Mouse (Mus musculus) layer of hippocampus, adult 9-11 months (tissue): ENCODE data around the gene F830045P16Rik.
"Not testable (repeated sequence)": the region's sequence is repeated elsewhere in the genome, so short reads cannot be mapped to it uniquely, and the experiment has no call there.

Experiments used
- DNase-seq: peaks from one replicate; pipeline ENCODE4 v3.0.0; 2022

Gene F830045P16Rik

DNA sequence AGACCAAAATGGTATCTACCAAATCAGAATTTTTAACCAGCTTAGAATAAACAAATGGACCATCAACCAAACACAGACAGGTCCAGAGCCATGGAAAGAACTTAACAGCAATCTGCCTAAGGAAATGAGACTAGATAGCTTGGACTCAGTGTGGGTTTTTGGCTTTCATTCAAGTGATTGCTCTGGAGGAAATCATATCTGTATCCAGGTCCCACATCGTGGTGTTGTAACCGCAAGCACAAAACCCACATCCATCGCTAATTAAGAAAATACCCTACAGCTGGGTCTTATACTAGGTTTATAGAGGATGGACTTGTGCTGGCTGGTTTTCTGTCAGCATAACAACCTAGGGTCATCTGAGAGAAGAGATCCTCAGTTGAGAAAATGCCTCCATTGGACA lies 53.3 kb downstream of the F830045P16Rik start:
- no peak for DNase-seq

DNA sequence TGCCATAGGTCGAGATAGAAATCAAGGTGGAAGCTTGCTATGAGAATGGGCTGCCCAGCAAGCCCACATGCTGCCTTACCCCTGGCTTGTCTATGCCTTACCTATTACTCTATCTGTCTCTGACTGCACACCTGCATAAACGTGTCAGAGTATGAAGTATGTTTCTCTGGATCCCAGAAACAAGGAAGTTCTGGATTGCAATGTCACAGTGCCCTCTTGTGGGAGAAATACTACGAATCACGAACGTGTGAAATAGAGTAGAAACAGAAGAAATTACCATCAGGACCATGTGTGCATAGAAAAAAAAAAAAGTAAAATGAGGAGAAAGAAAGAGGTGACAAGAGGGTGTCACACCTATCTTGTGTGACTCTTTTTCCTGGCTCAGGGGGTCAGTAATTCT lies 64.5 kb downstream of the F830045P16Rik start:
- DNase-seq, result peak; percentile 14

DNA sequence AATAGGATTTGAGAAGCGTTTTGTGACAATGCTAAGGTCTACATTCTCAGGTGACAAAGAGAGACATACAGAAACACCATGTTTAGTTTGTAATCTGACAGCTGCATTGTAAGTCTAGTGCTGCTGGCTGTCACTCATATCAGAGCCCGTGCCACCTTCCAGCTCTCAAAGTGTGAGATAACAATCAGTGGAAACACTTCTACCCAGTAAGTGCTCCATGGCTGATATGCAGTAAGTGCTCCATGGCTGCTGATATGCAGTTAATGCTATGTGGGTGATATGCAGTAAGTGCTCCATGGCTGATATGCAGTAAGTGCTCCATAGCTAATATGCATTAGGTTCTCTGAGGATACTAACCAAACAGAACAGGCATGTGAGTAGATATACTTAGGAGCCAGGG lies 65.6 kb downstream of the F830045P16Rik start:
- DNase-seq, result no peak

DNA sequence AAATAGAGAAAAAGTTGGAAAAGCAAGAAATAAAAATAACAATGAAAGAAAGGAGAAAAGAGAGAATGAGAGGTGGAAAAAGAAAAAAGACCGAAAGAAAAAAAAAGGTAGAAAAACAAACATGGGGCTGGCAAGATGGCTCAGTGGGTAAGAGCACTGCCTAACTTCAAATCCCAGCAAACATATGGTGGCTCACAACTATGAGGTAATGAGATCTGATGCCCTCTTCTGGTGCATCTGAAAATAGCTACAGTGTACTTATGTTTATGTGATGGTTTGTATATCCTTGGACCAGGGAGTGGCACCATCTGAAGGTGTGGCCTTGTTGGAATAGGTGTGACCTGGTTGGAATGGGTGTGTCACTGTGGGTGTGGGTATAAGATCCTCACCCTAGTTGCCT lies 97.6 kb downstream of the F830045P16Rik start:
- not testable (repeated sequence) for DNase-seq

DNA sequence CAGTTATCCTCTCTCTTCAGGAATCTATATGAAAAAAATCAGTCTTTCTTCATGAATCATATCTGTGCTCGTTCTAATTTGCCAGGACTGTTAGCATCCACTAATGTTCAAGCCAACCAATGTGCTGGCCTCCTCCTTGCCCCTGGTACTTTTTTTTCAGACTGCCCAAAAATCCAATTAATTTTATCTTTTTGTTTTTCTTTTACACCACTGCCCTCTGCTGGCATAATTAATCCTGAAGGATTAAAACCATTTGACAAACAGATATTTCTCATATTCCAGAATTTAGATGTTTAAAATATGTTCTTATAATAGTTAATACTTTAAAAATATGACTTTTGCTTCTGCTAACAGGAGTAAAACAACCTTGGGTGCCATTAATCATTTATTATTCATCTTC lies 101.2 kb downstream of the F830045P16Rik start:
- DNase-seq, result no peak

DNA sequence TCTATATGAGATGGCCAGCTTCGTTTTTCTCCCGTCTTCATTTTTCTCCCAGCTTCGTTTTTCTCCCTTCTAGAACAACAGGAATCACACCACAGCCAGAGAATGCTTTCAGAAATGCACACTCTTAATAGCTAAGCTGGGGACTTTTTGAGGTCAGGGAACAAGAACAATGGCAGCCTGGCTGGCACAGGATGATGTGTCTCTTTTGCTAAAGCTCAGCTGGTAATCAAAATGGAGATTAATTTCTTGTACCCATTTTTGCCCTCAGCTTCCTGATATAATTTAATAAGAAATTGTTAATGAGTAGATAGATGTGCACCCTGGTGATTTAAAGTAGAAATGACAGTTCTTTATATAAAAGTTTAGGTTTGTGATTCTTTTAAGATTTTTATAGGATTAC lies 112.7 kb downstream of the F830045P16Rik start:
- DNase-seq, result no peak

DNA sequence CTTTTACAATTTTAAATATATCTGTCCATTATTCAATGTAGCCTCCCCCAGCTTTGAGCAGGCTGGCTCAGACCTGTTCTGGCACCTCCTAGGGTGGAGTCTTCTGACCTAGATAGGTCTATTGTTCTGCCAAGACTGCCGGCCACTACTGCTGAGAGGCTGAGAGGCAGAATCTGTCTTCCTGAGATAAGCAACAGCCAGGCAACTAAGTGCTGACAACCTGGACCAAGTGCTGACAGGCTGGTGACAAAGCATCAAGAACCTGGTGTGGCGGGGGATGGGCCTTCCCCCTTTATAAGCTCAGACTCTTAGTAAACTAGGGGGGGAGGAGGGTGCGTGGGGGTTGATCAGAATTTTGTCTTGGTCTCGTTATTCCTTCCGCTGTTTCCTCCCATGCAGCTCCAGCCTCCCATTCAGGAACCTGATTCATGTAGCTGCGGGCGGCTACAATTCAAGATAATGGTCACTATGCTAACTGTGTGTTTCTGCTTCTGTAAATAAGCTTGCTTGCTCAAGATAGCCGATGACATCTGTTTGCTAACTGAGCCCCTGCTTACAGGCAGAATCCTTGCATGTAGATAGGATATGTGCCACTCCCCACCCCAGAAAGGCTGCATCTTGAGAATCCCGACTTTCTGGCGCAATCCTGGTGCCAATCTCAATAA lies 115.4 kb downstream of the F830045P16Rik start:
- DNase-seq, result no peak

DNA sequence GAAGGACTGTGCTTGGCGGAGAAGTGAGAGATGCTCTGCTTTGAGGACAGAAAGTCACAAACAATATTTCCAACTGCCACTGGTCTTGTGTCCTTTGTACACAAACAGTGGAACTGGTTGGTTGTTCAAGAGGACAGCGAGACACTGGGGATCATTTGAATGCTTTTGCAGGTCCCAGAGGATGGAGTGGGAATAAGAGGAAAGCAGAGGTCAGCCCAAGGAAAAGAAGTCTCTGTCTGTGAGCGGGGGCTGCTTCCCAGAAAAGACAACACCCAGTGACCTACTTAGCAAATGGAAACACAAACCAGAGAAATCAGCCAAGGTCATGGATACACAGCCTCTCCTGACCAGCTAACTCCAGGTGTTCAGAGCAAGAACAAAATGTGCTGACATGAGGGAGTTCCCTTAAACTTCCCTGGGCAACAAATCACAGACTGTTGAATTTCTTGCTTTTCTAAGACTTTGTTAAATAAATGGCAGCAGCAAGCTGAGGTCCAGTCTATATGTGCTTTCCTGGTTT lies 117.0 kb downstream of the F830045P16Rik start:
- no peak for DNase-seq

DNA sequence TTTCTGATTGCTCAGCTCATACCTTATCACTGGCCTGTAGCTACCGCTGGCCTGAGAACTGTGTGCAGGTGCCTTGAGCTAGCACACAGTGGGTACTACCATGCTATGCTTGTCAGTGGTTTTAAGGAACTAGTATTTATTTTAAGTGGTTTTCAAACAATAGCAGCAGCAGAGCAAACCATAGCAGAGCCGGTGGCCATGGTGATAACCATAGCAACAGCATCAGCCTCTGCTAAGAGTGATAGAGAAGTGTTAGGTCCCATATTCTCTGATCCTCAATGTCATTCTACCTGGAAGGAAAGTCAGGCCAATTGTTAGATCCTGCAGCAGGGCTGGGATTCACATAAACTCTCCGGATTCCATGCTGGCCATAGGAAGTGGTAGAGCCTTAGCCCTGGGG lies 121.8 kb downstream of the F830045P16Rik start:
- peak; percentile 30 for DNase-seq

DNA sequence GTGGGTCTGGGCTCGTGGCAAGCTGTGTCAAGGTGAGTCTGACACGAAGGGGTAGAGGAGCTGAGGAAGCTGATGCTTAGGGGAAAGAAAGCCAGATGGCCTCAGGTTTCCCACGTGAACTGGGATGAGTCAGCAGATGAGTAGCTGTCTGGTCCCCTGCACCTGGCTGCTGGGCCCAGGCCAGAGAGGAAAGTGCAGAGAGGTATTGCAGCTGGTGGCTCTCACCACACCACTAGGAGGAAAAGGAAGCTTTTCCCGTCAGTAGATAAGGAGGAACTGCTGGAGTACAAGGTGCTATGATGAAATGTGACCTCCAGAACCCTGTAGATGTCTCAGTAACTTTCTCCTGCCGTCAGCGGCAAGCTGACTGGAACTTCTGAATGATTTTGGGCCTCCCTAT lies 122.9 kb downstream of the F830045P16Rik start:
- DNase-seq, result peak; percentile 18

DNA sequence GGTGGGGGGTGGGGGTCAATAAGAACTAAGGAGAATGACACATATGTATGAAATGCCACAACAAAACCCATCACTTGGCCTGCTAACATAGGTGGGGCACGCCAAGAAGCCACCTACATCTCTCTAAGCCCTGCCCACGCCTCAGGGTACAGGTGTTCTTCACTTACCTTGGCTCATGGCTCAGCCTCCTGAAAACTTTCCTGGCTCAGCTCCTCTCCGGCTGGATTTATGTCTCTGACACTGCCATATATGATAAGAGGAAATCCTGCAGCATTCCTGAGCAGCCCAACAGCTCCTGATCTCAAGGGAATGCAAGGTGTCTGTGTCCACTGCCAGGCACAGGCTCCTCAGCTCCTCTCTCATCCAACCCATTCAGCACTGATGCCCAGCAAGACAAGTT lies 124.8 kb downstream of the F830045P16Rik start:
- no peak for DNase-seq

DNA sequence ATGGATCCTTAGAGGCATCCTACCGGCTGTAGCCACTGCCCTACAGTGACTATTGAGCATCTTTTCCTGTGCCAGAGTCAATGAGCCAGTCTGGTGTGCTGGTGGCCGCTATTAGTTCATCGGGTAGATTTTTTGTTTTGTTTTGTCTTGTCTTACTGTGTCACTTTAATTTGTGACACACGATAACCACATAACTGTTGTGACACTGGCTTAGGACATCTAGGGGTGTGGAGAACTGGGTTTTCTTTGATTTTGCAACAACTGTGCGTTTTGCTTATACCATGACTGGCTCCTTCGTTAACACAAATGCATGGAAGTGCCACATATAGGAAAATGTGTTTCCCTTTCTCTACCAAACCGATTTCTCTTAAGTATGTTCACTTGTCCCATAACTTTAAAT lies 126.1 kb downstream of the F830045P16Rik start:
- no peak for DNase-seq

DNA sequence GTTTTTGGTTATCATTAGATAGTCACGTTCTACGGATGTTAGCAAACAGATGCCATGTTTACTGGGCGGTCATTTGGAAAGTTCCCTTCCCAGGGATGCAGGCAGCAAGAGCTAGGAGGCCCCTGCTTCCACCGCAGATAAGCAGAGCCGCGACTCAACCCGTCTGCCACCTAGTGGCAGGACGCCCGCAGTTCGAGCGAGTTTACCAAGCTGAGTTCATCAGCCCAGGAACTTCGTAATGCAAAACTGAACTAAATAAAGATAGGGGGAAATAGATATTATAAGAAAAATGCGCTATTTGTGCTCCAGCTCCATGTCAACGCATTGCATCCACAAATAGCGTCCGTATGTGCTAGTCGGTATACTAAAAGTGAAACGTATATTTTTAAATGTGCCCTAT lies 127.9 kb downstream of the F830045P16Rik start:
- DNase-seq, result peak; percentile 73
